Mouse (Mus musculus) cortical plate, adult 2 months (tissue): ENCODE measurements around the gene Synj2bp.

Source experiments
- CTCF ChIP-seq: fragments of 200-500 bp; IDR thresholded peaks from 2 replicates; pipeline ENCODE4 v1.5.1; 2011; ENCODE audit warnings: mild to moderate bottlenecking, control low read depth, low read length; ENCODE audit not compliant: insufficient read depth; ENCODE audit errors: extremely low read depth
- POLR2A ChIP-seq: fragments of 200-500 bp; IDR thresholded peaks from 2 replicates; pipeline ENCODE4 v1.6.1; 2011; ENCODE audit warnings: mild to moderate bottlenecking, low read length, control low read depth; ENCODE audit not compliant: insufficient read depth; ENCODE audit errors: extremely low read depth

GRCm38 (mm10) chr12:81564173-81564572 lies 31.5 kb upstream of the Synj2bp start:
- TF ChIP-seq CTCF (no peak), POLR2A (no peak)
